Mouse (Mus musculus) olfactory bulb, adult 2 months (tissue): ENCODE measurements around the gene Ryr1. TPM values are rescaled to one million over a fixed set of nuclear protein-coding genes. Genes with fewer than 3 reads are reported as not detected.

ENCODE experiments used
- H3K27ac ChIP-seq: fragments of 200-500 bp; 2 replicates; pipeline ENCODE4 v1.5.1; 2012; ENCODE audit warnings: low read depth, low read length; ENCODE audit not compliant: insufficient read depth
- H3K4me1 ChIP-seq: fragments of 200-500 bp; 2 replicates; pipeline ENCODE4 v1.6.1; 2012; ENCODE audit warnings: low read length; ENCODE audit not compliant: control insufficient read depth, insufficient read depth
- H3K4me3 ChIP-seq: fragments of 200-500 bp; 2 replicates; pipeline ENCODE4 v1.5.1; 2012; ENCODE audit warnings: mild to moderate bottlenecking, low read depth, low read length, moderate library complexity; ENCODE audit not compliant: insufficient read depth
- CTCF ChIP-seq: fragments of 200-500 bp; IDR thresholded peaks from 2 replicates; pipeline ENCODE4 v1.5.1; 2012; ENCODE audit warnings: low read depth, mild to moderate bottlenecking, low read length, moderate library complexity; ENCODE audit not compliant: insufficient read depth
- POLR2A ChIP-seq: fragments of 200-500 bp; IDR thresholded peaks from 2 replicates; pipeline ENCODE4 v1.6.1; 2012; ENCODE audit warnings: mild to moderate bottlenecking, low read depth, low read length, moderate library complexity; ENCODE audit not compliant: insufficient read depth
- WGBS: fragments of 180-500 bp; shearing (Covaris S2); methylation state at CpG from one replicate; pipeline ENCODE4 v1.1.7; 2018; 5-methylcytosine and 5-hydroxymethylcytosine counted together
- polyA plus RNA-seq: library from polyadenylated mRNA; stranded (reverse); fragments of >200 nt; gene quantifications from 2 replicates; pipeline ENCODE4 v1.2.4, GENCODE M21; 2012; ENCODE audit warnings: low replicate concordance; ENCODE audit not compliant: missing spikeins, insufficient read depth, insufficient read length

Gene Ryr1
- polyA plus RNA-seq, 1 experiment, result not detected

- Histone ChIP-seq H3K27ac (no peak overlapping the region), H3K4me3 (no peak overlapping the region), H3K4me1 (no peaks in the 10 kb centered on the region)
- 90% methylated on average over 12 of the region's 12 CpGs for WGBS
- TF ChIP-seq CTCF, result no peak
- no peak for TF ChIP-seq POLR2A
These were observed 23.5 kb downstream of the Ryr1 start for GRCm38 (mm10) chr7:29101286-29102017.

DNA sequence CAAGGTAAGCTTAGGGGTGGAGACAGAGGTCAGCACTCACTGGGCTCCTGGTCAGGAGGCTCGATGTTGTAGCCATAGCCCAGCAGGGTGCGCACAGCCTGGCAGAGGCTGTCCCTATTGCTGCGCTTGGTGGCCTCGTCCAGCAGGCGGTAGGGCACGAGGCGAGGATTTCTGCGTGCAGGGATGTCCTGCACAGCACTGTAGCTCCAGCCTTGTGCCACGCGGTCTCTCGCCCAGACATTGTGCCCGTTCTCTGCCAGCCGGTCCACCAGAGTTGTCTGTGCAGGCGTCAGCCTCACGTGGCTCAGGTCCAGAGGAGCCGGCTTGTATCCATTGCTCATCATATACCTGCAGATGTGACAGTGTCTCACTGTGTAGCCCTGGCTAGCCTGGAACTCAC lies 27.8 kb downstream of the Ryr1 start:
- Histone ChIP-seq H3K4me1 (no peaks in the 10 kb centered on the region), H3K27ac (no peak overlapping the region), H3K4me3 (no peak overlapping the region)
- 83% methylated on average over 16 of the region's 16 CpGs for WGBS
- no peak for TF ChIP-seq POLR2A
- TF ChIP-seq CTCF, result no peak

GRCm38 (mm10) chr7:29088817-29089216 lies 36.2 kb downstream of the Ryr1 start:
- Histone ChIP-seq H3K27ac (peak overlapping the region; percentile 10; the same call in 1 of the 2 replicates), H3K4me3 (no peak overlapping the region), H3K4me1 (peaks cover 25% of the 10 kb centered on the region)
- 35% methylated on average over 6 of the region's 6 CpGs for WGBS
- TF ChIP-seq POLR2A, result no peak
- no peak for TF ChIP-seq CTCF

DNA sequence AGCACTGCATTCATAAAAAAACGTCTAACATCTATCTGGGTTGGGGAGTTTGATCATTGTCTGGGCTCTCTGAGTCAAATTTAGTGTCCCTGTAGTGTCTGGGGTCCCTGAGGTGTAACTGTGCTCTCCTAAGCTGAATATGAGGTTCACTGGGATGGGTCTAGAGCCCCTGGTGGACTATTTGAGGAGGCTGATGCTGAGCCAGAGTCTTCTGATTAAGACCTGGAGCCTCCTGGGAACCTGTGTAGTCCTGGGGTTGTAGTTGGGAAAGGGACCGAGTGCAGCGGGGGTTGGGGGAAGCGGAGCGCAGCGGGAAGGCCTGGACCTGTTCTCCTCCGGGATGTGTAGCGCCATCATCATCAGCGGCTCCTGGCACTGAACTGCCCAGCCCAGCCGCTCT lies 38.1 kb downstream of the Ryr1 start:
- no peak for TF ChIP-seq CTCF
- no peak for TF ChIP-seq POLR2A
- Histone ChIP-seq H3K4me1 (peaks cover 25% of the 10 kb centered on the region), H3K27ac (no peak overlapping the region), H3K4me3 (no peak overlapping the region)
- 91% methylated on average over 10 of the region's 10 CpGs for WGBS

DNA sequence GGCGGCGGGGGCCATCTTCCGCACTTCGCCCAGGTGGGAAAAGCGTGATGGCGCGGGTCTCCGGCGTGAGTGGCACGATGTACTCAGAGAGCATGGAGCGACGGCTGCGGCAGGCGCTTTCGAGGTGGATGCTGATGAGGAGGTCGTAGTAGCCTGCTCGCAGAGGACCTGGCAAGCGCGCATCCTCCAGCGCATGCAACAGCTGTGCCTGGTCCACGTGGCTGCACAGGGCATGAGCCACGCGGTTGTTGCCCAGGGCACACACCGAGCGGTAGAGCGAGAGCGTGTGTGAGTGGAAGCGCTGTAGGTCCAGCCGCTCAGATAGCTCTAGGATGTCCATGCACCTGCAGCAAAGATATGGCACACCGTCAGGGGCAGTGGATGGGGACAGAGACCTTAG lies 39.0 kb downstream of the Ryr1 start:
- H3K27ac ChIP-seq, result no peak overlapping the region
- WGBS, result 92% methylated on average over 30 of the region's 30 CpGs
- no peak overlapping the region for H3K4me3 ChIP-seq
- peaks cover 25% of the 10 kb centered on the region for H3K4me1 ChIP-seq
- TF ChIP-seq POLR2A, result no peak

DNA sequence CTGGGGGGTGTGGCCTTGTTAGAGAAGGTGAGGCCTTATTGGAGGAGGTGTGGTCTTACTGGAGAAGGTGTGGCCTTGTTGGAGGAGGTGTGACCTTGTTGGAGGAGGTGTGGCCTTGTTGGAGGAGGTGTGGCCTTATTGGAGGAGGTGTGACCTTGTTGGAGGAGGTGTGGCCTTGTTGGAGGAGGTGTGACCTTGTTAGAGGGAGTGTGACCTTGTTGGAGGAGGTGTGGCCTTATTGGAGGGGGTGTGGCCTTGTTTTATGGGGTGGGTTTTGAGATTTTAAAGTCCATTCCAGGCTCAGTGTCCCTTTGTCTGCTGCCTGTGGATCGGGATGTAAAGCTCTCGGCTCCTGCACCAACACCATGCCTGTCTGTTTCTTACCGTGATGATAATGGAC lies 40.6 kb downstream of the Ryr1 start:
- no peak for TF ChIP-seq POLR2A
- TF ChIP-seq CTCF, result no peak
- Histone ChIP-seq H3K4me1 (peaks cover 19% of the 10 kb centered on the region), H3K4me3 (no peak overlapping the region), H3K27ac (no peak overlapping the region)
- 89% methylated on average over 3 of the region's 3 CpGs for WGBS

- TF ChIP-seq CTCF, result no peak
- no peak for TF ChIP-seq POLR2A
These were observed 45.5 kb downstream of the Ryr1 start for GRCm38 (mm10) chr7:29079419-29079950.

GRCm38 (mm10) chr7:29076977-29077376 lies 48.0 kb downstream of the Ryr1 start:
- TF ChIP-seq POLR2A, result no peak
- TF ChIP-seq CTCF, result no peak
- Histone ChIP-seq H3K4me1 (peaks cover 4% of the 10 kb centered on the region), H3K4me3 (no peak overlapping the region), H3K27ac (no peak overlapping the region)
- WGBS, result 68% methylated on average over 9 of the region's 9 CpGs

More at GRCm38 (mm10) chr7:29079419-29079950, 45.5 kb downstream of the Ryr1 start:
- peaks cover 4% of the 10 kb centered on the region for H3K4me1 ChIP-seq
- no peak overlapping the region for H3K4me3 ChIP-seq
- H3K27ac ChIP-seq, result no peak overlapping the region
- WGBS, result 82% methylated on average over 12 of the region's 12 CpGs

DNA sequence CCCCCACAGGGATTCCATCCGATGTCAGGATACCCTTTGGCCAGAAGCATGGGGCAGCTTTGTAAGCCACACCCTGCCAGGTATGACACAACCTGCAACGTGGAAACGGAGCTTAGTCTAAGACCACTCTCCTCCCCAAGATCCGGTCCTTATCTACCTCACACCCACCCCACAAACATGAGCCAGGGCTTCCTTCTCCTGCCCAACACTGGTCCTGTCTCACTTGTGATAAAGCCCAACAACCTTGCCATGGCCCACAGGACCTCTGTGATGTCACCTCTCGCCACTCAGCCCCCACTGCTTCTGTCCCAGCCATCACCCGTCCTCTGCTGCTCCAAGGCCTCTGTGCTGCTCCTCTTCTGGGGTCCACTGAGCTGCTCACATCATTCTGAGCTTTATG lies 49.8 kb downstream of the Ryr1 start:
- peaks cover 14% of the 10 kb centered on the region for H3K4me1 ChIP-seq
- WGBS, result 84% methylated on average over 6 of the region's 6 CpGs
- no peak for TF ChIP-seq CTCF
- TF ChIP-seq POLR2A, result no peak
- no peak overlapping the region for H3K4me3 ChIP-seq
- H3K27ac ChIP-seq, result no peak overlapping the region
